Mouse (Mus musculus): ENCODE results near the gene Frmd4b. TPM values are rescaled to one million over a fixed set of nuclear protein-coding genes. Genes with fewer than 3 reads are reported as not detected.

Frmd4b gene
- polyA plus RNA-seq, 1 experiment from 2014 or later = 32.5 TPM

DNA sequence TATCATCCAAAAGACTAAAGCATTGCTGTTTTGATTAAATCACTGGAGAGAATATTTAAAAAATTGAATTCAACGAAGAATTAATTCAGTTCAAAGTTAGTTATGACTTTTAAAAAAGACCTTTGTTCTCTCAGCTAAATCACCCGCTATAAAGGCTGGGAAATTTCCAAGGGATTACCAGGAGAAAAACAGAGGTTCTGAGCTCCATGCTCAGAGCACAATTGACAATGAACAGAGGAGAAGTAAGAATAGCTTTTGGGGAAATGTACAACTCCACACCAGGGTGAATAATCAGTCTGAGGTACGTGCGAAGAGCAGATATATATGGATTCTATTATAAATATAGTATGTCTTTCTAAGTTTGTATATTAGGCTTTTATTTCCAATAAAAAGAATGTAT is 293.4 kb downstream of the Frmd4b start:
- H3K27ac ChIP-seq = no peak overlapping the region

DNA sequence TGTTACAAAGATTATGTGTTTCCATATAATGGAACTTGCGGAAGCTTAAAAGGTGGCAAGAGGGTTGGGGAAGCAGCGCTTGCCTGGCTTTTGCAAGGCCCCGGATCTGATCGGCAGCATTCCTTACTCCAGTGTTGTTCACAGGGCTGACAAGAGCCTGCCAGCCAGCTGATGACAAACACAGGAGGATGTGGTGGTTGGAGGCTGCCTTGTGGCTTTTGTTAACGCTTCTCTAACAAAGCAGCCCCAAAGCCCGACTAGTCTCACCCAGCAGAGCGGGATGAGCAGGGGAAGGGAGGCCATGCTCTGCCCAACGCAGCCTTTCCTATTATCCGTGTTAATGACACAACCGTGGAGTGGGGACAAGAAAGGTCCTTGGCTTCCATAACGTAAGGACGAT is 295.2 kb downstream of the Frmd4b start:
- Histone ChIP-seq H3K27ac (peak overlapping the region; percentile 42; the same call in 1 of the 2 replicates), H3K4me3 (no peak overlapping the region), H3K36me3 (peaks cover 70% of the 10 kb centered on the region), H3K9me3 (no peaks in the 10 kb centered on the region), H3K4me1 (peaks cover 22% of the 10 kb centered on the region), H3K27me3 (ENCODE audit: insufficient read depth, poor library complexity, severe bottlenecking) (no peaks in the 10 kb centered on the region)
- no peak for DNase-seq (ENCODE audit: low spot score)
- WGBS = 61% methylated on average over 12 of the region's 12 CpGs

More for the DNA sequence above, 293.4 kb downstream of the Frmd4b start:
- no peaks in the 10 kb centered on the region for H3K9me3 ChIP-seq
- peaks cover 22% of the 10 kb centered on the region for H3K4me1 ChIP-seq
- no peaks in the 10 kb centered on the region for H3K27me3 ChIP-seq (ENCODE audit: insufficient read depth, poor library complexity, severe bottlenecking)
- no peak overlapping the region for H3K4me3 ChIP-seq
- H3K36me3 ChIP-seq = peaks cover 66% of the 10 kb centered on the region
- no peak for DNase-seq (ENCODE audit: low spot score)
- WGBS = 82% methylated on average over 4 of the region's 4 CpGs

GRCm38 (mm10) chr6:97321156-97321555 is 296.2 kb downstream of the Frmd4b start:
- 33% methylated on average over 11 of the region's 11 CpGs for WGBS
- no peak for DNase-seq (ENCODE audit: low spot score)
- no peak overlapping the region for H3K4me3 ChIP-seq
- H3K27ac ChIP-seq = peak overlapping the region; percentile 77
- H3K4me1 ChIP-seq = peaks cover 27% of the 10 kb centered on the region
- no peaks in the 10 kb centered on the region for H3K9me3 ChIP-seq
- H3K36me3 ChIP-seq = peaks cover 64% of the 10 kb centered on the region
- no peaks in the 10 kb centered on the region for H3K27me3 ChIP-seq (ENCODE audit: insufficient read depth, poor library complexity, severe bottlenecking)

DNA sequence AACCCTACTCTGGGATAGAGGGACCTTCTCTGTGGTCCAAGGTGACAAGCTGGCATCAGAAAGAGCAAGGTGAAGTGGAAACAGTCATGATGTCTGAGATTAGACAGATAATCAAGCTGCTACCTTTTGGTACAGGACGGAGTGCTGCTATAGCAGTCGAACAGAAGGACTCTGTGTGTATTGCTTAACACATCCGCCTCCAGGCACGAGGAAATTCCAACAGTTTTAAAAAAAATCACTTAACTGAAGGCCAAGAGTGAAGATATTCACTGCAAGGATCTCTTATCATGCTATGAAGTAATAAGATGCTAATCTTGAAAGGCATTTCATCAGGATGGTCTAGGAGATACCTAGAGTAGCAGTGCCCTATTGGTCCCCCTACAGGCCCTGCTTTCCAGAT is 298.3 kb downstream of the Frmd4b start:
- 78% methylated on average over 4 of the region's 4 CpGs for WGBS
- no peaks in the 10 kb centered on the region for H3K27me3 ChIP-seq (ENCODE audit: insufficient read depth, poor library complexity, severe bottlenecking)

GRCm38 (mm10) chr6:97317956-97318355 is 299.4 kb downstream of the Frmd4b start:
- H3K4me3 ChIP-seq = no peak overlapping the region
- H3K27me3 ChIP-seq (ENCODE audit: insufficient read depth, poor library complexity, severe bottlenecking) = no peaks in the 10 kb centered on the region
- no peak overlapping the region for H3K27ac ChIP-seq
- H3K36me3 ChIP-seq = peaks cover 39% of the 10 kb centered on the region
- no peak for DNase-seq (ENCODE audit: low spot score)
- H3K9me3 ChIP-seq = no peaks in the 10 kb centered on the region
- WGBS = 90% methylated on average over 3 of the region's 3 CpGs
- H3K4me1 ChIP-seq = peaks cover 50% of the 10 kb centered on the region

More for the DNA sequence above, 298.3 kb downstream of the Frmd4b start:
- no peak overlapping the region for H3K27ac ChIP-seq
- H3K36me3 ChIP-seq = peaks cover 45% of the 10 kb centered on the region
- H3K9me3 ChIP-seq = no peaks in the 10 kb centered on the region
- no peak overlapping the region for H3K4me3 ChIP-seq
- H3K4me1 ChIP-seq = peaks cover 39% of the 10 kb centered on the region
- no peak for DNase-seq (ENCODE audit: low spot score)

GRCm38 (mm10) chr6:97316716-97317115 is 300.6 kb downstream of the Frmd4b start:
- H3K4me1 ChIP-seq = peaks cover 54% of the 10 kb centered on the region
- DNase-seq (ENCODE audit: low spot score) = no peak
- no peaks in the 10 kb centered on the region for H3K27me3 ChIP-seq (ENCODE audit: insufficient read depth, poor library complexity, severe bottlenecking)
- H3K27ac ChIP-seq = no peak overlapping the region
- H3K36me3 ChIP-seq = peaks cover 29% of the 10 kb centered on the region
- H3K9me3 ChIP-seq = no peaks in the 10 kb centered on the region
- WGBS = 73% methylated on average over 1 of the region's 1 CpGs
- no peak overlapping the region for H3K4me3 ChIP-seq

GRCm38 (mm10) chr6:97315311-97315710 is 302.0 kb downstream of the Frmd4b start:
- Histone ChIP-seq H3K4me1 (peaks cover 53% of the 10 kb centered on the region), H3K27me3 (ENCODE audit: insufficient read depth, poor library complexity, severe bottlenecking) (no peaks in the 10 kb centered on the region), H3K36me3 (peaks cover 22% of the 10 kb centered on the region), H3K4me3 (no peak overlapping the region), H3K27ac (peak overlapping the region; percentile 19; the same call in 1 of the 2 replicates), H3K9me3 (no peaks in the 10 kb centered on the region)
- WGBS = 28% methylated on average over 3 of the region's 3 CpGs
- no peak for DNase-seq (ENCODE audit: low spot score)

DNA sequence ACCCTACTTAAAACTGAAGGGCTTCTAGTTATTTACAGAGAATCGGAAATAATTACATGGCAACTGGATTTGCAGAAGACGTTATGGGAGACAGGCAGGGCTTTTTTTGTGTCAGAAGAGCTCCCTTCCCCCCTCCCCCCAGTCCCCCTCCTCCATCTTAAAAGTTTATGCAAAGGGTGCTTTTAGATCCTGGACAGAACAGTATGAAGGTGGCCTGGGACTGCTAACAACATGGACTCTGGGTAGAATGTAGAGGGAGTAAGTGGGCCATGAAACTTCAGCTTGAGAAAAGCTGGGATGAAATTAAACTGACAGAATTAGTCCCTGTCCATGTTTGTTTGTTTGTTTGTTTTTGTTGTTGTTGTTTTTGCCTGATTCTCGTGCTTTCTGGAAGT is 304.8 kb downstream of the Frmd4b start:
- peaks cover 20% of the 10 kb centered on the region for H3K36me3 ChIP-seq
- peak overlapping the region; percentile 86 for H3K27ac ChIP-seq
- 4% methylated on average over 3 of the region's 3 CpGs for WGBS
- H3K4me3 ChIP-seq = peak overlapping the region; percentile 63
- H3K9me3 ChIP-seq = no peaks in the 10 kb centered on the region
- H3K4me1 ChIP-seq = peaks cover 61% of the 10 kb centered on the region
- no peak for DNase-seq (ENCODE audit: low spot score)
- H3K27me3 ChIP-seq (ENCODE audit: insufficient read depth, poor library complexity, severe bottlenecking) = no peaks in the 10 kb centered on the region

- H3K9me3 ChIP-seq = no peaks in the 10 kb centered on the region
- H3K27me3 ChIP-seq (ENCODE audit: insufficient read depth, poor library complexity, severe bottlenecking) = no peaks in the 10 kb centered on the region
- peak overlapping the region; percentile 63 for H3K4me3 ChIP-seq
- peak; percentile 92 for DNase-seq (ENCODE audit: low spot score)
- peaks cover 61% of the 10 kb centered on the region for H3K4me1 ChIP-seq
- peak overlapping the region; percentile 86 for H3K27ac ChIP-seq
- H3K36me3 ChIP-seq = peaks cover 19% of the 10 kb centered on the region
- under 1% methylated on average over 33 of the region's 33 CpGs for WGBS
Measured at GRCm38 (mm10) chr6:97311599-97312544, 305.5 kb downstream of the Frmd4b start.

GRCm38 (mm10) chr6:97310901-97311331 is 306.4 kb downstream of the Frmd4b start:
- Histone ChIP-seq H3K27me3 (ENCODE audit: insufficient read depth, poor library complexity, severe bottlenecking) (no peaks in the 10 kb centered on the region), H3K36me3 (peaks cover 25% of the 10 kb centered on the region), H3K27ac (peak overlapping the region; percentile 86), H3K4me1 (peaks cover 57% of the 10 kb centered on the region), H3K4me3 (peak overlapping the region; percentile 63), H3K9me3 (no peaks in the 10 kb centered on the region)
- no peak for DNase-seq (ENCODE audit: low spot score)
- 24% methylated on average over 7 of the region's 7 CpGs for WGBS

GRCm38 (mm10) chr6:97309161-97309560 is 308.2 kb downstream of the Frmd4b start:
- Histone ChIP-seq H3K4me1 (peaks cover 46% of the 10 kb centered on the region), H3K27me3 (ENCODE audit: insufficient read depth, poor library complexity, severe bottlenecking) (no peaks in the 10 kb centered on the region), H3K9me3 (no peaks in the 10 kb centered on the region), H3K36me3 (peaks cover 42% of the 10 kb centered on the region), H3K27ac (peak overlapping the region; percentile 56), H3K4me3 (no peak overlapping the region)
- no peak for DNase-seq (ENCODE audit: low spot score)
- WGBS = 38% methylated on average over 6 of the region's 6 CpGs

DNA sequence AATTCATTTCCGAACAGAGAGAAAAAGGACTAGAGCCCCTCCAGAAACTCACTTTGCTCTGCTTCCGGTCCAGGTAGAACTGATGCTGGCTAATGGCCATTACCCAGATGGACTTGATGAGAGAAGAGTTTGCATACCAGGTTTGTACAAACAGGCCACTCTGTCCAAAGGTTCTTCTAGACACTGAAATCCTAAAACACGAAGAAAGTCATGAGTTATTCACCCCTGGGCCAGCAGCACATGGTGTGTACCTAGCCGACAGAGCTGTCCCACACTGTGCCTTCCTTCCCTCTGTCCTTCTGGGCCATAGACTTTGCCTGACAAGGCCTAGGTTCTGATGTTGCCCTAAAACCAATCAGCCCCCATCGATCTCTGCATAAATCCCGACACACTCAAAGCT is 308.8 kb downstream of the Frmd4b start:
- DNase-seq (ENCODE audit: low spot score) = no peak
- 83% methylated on average over 6 of the region's 6 CpGs for WGBS
- peaks cover 40% of the 10 kb centered on the region for H3K4me1 ChIP-seq
- H3K27ac ChIP-seq = peak overlapping the region; percentile 56
- H3K36me3 ChIP-seq = peaks cover 48% of the 10 kb centered on the region
- H3K27me3 ChIP-seq (ENCODE audit: insufficient read depth, poor library complexity, severe bottlenecking) = no peaks in the 10 kb centered on the region
- no peak overlapping the region for H3K4me3 ChIP-seq
- H3K9me3 ChIP-seq = no peaks in the 10 kb centered on the region

GRCm38 (mm10) chr6:97307231-97307630 is 310.1 kb downstream of the Frmd4b start:
- no peaks in the 10 kb centered on the region for H3K9me3 ChIP-seq
- DNase-seq (ENCODE audit: low spot score) = peak; percentile 71
- H3K27me3 ChIP-seq (ENCODE audit: insufficient read depth, poor library complexity, severe bottlenecking) = no peaks in the 10 kb centered on the region
- no peak overlapping the region for H3K4me3 ChIP-seq
- peaks cover 62% of the 10 kb centered on the region for H3K36me3 ChIP-seq
- WGBS = 55% methylated on average over 8 of the region's 8 CpGs
- no peak overlapping the region for H3K27ac ChIP-seq
- H3K4me1 ChIP-seq = peaks cover 26% of the 10 kb centered on the region

Measured in heart, embryonic 10.5 days (tissue).